Mouse (Mus musculus) ovary, adult 18-20 months (tissue): ENCODE data around the gene Cpvl.

Experiments used
- DNase-seq: peaks from one replicate; pipeline ENCODE4 v3.0.0; 2022; ENCODE audit warnings: low spot score, mixed read lengths

The Cpvl gene

DNA sequence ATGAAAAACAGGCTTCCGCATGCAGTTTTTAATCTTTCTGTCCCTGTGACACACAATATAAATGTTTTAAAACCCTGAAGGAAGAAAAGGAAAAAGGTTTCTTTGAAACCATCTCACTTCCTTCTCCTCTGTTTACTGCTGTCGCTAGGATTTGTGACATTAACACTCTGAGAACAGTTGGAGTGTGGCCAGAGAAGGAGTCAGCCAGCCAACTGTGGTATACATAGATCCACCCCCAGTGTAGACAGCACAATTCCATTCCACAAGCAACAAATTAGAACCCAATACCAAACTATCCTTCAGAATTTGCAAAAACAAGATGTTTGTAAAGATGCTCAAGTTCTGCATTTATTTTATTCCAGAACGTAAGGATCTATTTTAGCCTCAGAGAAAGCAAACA lies 6.7 kb downstream of the Cpvl start:
- no peak for DNase-seq

DNA sequence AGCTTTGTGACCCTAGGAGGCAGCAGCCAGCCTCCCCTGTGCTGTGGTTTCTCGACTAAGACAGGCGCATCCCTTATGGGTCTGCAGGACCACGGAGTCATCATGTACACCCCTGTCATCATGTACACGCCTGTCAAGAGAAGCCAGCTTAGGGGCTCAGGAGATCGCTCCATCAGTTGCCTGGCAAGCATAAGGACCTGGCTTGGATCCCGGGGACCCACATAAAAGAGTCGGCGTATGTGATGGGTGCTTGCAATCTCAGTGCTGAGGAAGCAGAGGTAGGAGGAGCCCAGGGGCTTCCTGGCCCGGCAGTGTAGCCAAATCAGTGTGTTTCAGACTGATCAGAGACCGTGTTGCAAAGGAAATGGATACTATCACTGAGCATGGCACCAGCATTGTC lies 9.4 kb downstream of the Cpvl start:
- no peak for DNase-seq

DNA sequence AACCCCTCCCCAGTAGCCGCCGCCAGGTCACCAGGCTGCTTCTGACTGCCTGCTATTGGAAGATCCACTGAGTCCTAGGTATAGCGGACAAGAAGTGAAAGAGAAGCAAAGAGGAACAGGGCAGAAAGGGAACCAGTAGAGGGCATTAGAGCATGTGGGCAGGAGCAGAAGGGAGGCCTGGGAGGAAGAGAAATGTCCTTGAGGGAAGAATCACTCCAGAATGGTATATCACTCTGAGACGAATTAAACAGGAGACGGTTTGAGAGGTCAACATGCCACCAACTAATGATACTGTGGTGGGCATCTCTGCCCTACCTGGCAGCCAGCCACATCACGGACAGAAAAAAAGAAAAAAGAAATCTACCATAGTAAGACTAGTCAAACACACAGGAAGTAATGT lies 9.9 kb downstream of the Cpvl start:
- no peak for DNase-seq

DNA sequence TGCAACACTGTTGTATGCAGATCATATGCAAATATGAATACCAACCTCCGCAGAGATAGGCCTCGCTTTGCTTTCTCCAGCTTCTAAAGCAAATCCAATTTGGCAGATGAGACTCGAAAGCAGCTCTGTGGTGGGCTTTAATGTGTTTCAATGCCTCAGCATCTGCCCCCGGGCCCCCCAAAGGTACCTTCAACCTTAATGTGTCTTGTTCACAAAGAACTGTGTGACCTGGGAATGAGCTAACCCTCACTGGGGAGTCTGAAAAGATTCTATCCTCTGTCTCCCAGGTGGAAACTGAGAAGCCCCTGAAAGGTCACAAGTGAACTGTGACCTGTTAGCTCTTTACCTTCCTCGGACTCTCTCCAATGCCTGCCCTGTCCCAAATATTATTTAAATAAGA lies 11.9 kb downstream of the Cpvl start:
- DNase-seq = no peak

DNA sequence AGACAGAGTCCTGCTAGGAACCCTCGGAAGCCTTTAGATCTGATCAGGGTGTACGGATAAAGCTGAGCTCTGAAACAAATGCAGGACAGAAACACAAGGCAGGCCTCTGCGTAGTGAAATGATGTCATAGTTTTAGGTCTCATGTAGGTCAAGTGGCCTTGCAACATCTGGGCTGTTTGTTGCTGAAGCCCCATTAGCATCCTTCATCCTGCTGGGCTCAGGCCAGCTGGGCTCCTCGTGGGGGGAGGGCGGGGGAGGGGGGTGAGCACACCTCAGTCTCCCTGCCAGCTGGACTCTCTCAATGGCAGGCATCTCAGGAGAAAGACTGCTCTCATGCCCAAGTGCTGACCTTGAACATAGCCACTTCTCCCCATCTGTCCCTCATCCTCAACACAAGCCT lies 12.6 kb downstream of the Cpvl start:
- DNase-seq = no peak

DNA sequence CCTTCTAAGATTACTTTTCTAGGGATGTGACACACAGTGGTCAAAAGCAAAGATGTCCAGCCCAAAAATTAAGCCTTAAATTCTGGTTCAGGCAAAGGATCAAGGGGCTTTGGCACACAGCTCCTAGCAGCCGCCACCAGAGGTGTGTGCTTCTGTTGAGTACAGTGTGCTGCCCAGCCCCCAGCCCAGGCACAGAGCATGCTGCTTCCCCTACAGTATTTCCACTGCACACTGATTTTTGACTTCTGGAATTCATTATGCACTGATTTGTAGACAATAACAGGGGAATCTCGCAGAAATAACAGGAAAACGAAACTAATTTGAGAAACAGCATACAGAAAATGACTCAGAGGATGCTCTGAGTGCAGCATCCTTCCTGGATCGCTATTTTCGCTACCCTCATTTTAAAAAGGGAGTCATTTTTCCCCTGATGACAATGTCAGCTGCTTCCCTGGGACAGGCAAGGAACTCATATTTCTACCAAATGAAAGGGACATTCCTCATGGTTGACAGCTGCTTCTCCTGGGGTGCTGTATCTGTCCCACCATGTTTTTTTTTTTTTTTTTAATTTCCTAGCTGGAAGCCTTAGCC lies 14.5 kb downstream of the Cpvl start:
- no peak for DNase-seq

DNA sequence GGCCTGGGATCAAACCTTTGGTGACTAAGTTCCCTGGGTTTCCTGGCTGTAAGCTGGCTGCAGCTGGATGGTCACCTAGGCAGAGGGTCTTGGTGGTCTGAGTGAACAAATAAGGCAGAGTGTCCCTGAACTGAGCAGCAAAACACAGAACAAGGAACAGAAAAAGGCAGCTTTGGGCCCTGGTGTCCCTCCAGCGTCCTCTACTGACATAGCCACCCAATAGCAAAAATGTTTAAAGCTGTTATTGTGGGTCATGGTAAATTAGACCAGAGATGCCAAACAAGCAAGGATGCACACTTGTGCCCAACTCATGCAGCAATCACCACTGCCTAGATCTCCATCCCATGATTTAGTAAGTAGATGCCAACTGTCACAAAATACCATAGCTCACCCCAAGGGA lies 16.5 kb downstream of the Cpvl start:
- no peak for DNase-seq

DNA sequence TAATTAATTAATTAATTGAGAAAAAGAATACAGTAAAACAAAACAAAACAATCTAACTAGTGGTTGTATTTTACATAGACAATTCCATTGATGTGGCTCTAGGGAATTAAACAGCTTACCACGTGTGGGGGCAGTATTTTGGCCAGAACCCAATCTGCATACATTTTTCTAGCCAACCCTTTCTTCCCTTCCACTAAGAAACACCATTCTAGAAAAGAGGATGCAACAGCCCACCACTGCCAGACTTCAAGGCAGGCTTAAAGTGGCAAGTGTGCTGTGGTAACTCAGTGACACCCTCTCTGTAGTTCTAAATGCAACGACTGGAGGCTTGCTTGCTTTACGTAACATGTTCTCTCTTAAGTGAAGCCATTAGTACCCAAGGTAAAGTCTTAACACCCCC lies 18.6 kb downstream of the Cpvl start:
- DNase-seq = no peak

DNA sequence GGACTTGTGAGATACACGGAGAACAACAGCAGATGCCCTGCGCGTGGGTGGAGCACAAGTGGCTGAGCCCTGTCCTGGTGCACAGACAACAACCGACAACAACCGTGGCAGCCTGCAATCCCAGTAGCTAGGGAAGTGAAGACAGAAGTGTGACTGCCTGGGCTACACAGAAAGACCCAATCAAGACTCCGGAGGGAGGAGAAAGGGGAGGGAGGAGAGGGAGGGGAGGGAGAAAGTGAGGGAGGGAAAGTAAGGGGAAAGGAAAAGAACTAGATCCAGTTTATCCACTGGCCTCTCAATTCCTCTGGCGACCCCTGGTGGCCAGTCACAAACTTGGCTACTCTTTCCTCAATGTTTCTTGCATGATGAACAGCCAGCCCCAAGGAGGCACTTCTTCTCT lies 20.1 kb downstream of the Cpvl start:
- peak; percentile 62 for DNase-seq

DNA sequence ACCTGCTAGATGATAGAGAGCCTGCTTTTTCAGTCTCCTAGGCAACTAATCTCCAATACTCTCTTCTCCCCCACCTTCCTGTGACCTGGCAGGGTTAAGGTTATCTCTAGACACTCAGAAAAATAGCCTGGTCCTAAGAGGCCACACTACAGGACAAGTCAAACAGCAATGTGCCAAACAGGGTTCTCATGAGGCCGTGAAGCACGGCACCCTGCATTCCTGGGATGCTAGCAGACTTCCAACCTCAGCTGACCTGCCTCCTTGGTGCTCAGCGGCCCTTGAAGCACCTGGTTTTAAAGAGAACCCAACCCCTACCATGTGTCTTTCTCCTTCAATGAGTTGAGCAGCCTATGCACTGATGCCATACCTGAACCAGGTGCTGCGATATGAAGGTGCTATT lies 22.0 kb downstream of the Cpvl start:
- DNase-seq = no peak

DNA sequence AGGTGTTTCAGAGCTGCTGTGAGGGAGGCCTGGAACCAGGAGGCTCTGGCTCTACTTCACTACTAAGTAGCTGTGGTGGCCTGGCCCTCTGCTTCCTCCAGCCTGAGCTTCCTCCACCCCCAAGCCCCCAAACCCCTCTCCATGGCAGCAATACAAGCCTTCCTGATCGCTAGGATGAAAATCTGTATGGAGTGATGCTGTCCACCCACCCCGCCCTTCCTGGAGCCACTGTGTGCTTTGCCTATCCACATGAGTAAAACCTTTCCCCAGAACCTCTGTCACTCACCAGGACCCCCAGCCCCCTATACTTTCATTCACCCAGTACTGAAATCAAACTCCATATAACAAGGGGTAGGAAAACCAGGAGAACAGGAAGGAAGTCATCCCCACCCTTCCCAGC lies 22.6 kb downstream of the Cpvl start:
- no peak for DNase-seq

DNA sequence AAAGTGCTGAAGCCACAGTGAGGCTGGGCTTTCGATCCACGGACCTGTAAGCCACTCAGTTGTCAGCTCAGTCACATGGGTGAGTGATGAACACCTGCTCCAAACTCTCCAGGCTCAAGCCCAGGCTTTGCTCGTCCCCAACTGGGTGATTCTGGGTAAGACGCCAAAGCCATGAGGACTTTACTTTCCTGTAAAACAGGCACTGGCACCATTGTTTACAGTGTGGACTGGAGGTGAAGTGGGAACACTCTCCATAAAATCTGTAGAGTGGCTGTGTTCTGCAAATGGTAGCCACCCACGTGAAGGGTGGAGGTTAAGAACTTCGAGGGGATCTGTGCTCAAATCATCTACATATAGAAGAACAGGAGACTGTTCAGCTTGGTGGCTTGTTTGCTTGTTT lies 23.2 kb downstream of the Cpvl start:
- no peak for DNase-seq

DNA sequence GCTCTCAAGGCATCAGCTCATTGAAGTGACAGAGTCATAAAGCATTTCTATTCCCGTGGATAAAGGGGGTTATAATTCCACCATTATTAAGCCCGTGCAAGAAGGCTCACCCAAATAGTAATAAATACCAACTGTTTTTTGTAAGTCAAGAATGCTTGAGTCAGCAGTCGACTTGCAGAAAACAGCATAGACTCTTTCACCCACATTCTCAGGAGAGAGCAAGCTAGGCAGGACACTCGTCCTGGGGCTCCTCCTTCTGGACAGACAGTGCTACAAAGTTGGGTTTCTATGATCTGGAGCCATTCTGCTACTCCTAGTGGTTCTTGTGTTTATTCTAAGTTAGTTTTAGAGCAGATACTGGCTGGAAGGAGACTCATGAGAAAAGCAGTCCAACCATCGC lies 24.4 kb downstream of the Cpvl start:
- DNase-seq = peak; percentile 51

DNA sequence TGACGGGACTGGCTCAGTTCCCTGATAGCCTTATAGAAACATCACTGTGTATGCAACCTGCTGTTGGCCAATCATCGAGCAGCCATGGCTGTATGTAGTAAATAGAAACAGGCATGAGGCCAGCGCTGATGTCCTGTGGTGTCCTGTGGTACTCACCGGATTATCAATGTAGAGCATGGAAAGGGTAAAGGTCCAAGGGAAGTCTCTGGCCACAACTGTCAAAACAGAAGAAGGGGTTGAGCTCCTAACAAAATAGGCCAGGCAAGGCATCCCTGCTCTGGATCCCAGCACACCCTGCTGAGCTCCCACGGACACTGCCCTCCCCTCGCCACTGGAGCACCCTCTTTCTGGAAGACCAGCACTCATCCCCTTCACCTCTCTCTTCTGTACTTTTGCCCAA lies 25.1 kb downstream of the Cpvl start:
- no peak for DNase-seq

DNA sequence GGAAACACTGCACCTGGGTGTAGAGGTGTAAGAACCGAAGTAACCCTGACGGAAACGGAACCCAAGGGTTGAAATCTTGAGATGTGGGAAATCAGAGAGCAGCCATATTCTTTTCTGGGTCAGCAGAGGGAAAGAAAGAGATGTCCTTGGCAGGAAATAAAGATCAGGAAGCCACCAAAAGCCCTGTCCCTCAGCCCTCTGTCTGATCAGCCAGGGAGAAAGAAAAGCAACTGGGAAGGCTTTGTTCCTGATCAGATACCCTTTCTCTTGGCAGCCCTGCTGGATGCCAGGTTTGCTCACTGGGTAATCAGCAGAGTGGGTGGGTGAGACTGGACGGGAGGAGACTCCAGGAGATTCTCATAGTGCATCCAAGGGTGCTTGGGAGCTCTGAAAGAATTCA lies 27.1 kb downstream of the Cpvl start:
- DNase-seq = no peak

DNA sequence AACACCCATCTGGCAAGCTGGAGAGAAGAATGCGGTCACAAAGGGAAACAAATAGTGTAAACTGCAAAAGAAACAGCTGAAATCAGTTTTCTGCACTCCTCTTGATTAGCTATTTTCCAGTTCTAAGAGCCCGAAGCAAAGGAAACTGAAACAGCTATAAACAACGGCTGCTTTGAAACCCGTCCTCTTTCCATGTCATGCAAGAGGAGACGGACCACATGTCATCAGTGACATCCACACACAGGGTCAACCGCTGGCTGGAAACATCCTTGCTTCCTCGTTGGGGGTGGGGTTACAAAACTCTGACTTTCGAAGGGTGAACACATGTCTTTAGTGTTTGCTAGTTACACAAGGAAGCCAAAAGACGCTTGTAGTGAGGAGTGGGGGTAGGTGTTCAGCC lies 27.6 kb downstream of the Cpvl start:
- DNase-seq = no peak

DNA sequence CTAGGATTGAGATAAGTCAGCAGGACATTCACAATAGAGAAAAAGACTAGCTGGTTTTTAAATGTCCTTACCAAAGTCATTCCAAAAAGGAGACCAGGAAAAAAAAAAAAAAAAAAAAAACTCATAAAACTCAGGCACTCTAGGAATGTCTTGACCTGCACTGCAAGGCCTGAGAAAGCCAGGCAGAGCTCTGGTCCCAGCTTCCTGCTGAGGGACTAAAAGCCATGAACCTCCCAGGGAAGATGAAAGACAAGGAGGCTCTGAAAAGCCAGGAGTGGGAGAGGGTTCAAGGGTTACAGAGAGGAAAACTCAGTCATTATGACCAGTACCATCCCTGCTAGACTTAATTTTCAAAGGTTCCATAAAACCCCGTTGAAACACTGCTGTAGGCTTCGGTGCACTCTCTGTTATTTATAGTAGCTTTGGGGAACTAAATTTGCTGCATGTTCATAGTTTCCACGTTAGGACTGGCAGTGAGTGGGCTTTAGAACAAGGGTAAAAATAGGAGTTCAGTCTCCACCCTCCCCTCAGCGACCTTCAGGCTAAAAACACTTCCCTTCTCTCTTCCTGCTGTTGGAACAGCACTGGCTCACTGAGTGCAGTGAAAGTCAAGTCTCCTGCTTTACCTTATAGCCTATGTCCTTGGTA lies 30.0 kb downstream of the Cpvl start:
- no peak for DNase-seq

DNA sequence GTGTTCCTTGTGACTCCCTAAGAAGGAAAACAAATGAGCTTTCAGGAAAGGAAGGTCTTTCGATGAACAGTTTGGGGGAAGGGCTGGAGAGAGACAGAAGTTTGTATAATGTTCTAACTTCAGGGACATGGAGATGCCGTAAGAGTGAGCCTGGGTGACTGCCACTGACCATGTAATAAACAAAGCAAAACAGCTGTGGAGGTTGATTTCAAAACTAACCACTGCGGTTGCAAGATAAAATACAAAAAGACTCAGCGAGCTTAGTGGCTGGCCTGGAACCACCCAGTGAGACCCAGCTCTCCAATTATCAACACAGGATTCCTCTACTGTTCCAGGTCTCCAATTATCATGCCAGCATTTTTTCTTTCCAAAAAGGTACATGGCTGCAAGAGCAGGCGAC lies 33.6 kb downstream of the Cpvl start:
- no peak for DNase-seq

DNA sequence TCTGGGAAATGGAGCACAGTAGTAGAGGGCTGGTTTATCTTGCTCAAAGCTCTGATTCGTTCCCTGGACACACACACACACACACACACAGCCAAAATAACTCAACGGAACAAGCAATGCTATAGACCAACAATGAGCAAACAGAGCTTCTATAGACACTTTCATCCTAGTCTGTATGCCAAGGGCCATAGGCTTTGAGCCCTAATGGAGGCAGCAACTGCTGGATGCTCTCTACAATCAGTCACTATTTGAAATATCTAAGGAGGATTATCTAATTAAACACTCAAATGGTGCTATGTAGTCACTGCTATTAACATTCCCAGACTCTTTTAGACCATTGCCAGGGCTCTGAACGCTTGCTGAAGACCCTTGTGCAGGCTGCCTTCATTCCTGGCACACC lies 34.1 kb downstream of the Cpvl start:
- no peak for DNase-seq

DNA sequence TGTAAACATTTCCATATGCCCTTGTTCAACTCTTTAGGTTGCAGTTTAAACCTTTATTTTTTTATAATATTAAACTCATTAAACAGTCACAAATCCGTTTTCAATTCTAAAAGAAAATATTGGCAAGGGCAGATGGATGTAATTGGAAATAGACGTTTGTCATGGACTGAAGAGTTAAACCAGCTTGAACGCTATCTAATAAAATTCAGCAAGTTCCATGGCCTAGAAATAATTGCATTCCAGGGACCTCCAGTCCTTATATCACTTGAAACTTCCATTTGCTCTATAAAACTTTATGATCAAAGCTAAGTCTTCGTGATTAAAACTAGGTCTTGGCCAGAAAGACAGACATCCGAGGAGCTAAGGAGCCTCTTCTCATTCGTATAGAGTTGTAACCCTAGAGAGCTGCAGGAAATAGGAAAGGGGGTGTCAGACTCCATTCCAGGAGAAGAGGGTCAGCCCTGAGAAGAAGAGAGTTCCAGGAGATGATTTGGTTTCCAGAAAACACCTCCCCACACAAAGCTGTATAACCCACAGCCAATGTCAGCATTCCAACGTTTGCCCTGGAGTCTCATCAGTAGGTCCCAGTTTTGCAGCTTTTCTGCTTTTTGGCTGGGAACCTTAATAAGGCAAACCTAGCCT lies 36.2 kb downstream of the Cpvl start:
- no peak for DNase-seq

DNA sequence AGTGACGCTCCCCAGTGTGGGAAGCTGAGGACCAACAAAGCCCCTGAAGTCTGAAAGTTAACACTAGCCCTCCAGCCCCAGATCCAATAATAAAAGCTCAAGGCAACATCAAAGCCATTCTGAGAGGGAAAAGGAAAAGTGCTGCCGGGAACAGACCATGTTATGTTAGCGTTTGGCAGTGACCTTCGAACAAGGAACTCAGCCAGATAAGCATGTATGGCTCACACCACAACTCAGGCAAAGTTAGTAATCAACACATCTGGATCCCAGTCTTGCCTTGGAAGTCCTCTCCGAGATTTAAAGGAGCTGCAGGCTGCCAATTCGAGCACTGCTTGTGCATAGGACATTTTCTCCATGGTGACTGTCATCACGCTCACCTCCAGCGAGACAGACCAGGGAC lies 38.7 kb downstream of the Cpvl start:
- peak; percentile 47 for DNase-seq

DNA sequence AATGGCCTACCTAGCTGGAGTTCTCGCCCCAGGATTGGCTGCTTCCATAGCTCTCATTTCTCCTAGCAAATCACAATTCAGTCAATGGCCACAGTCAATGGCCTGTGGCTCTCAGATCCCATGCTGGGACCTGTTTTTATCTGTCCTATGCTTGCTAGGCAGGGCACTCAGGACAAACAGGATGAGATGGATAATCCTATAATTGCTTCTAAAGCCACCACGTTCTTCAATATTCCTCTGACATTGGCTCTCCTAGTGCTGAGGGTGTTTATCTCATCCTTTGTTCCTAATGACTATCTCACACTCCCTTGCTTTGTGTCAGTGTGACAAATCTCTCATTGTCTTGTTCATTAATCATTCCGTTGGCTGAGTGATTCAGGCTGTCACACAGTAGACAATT lies 39.5 kb downstream of the Cpvl start:
- no peak for DNase-seq

DNA sequence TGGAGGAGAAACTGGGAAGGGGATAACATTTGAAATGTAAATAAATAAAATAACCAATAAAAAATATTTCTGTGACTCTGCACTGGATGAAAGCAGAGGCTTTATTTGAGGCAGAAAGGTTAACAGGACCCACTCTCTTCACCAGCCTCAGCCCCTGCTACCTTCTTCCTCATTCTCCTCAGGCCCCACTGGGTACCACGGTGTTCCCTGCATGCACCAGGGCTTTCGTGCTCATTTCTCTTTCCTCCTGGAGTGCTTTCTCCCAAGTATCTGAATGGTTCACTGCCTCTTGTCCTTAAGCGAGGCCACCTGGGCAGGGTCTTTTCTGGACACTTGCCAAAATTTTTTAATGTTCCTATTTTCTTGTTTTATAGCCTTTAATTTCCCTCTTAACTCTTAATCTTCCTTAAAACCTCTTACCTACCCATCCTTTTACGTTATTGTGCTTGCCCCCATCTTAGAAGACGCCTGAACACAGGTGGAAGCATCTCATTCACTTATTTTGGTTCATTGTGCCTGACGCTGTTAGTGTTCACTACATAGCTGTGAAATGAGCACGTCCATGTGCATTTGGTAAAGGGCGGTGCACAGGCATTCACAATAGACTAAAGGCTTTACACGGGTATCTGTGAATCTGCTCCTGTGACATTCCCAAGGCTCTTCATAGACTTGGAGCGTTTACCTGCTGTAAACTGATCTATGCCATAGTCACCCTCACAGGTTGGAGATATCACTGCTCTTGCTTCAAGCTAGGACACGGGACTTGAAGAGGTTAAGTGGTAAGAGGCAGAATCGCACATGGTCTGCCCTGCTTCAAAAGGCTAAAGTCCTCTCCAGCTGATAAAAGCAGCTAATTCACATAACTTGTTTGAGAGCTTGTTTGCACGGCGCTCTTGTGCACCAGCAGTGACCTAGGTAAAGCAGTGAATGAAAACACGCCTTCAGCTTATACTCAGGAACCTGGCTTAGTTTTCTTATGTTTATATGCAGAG lies 41.0 kb downstream of the Cpvl start:
- no peak for DNase-seq
